Mouse (Mus musculus) lung, postnatal 0 days (tissue): Measurements from ENCODE around the gene Ndufb4. TPM values are rescaled to one million over a fixed set of nuclear protein-coding genes. Genes with fewer than 3 reads are reported as not detected.
"Not testable (repeated sequence)": the region's sequence is repeated elsewhere in the genome, so short reads cannot be mapped to it uniquely, and the experiment has no call there.

ENCODE experiments used
- ATAC-seq: fragments of 200-750 bp; cut with Nextera tagmentation; 2 replicates; pipeline ENCODE4 v1.8.0; 2017; ENCODE audit warnings: moderate library complexity
- DNase-seq: peaks from one replicate; pipeline ENCODE4 v3.0.0-alpha.2; 2016; ENCODE audit warnings: low spot score
- H3K27ac ChIP-seq: fragments of 300-500 bp; sonication (generic); 2 replicates; pipeline ENCODE4 v1.5.1; 2014; ENCODE audit warnings: antibody characterized with exemption, mild to moderate bottlenecking, low read length, mixed read lengths
- H3K27me3 ChIP-seq: fragments of 300-500 bp; sonication (generic); replicated peaks from 2 replicates; pipeline ENCODE4 v1.6.1; 2014; ENCODE audit warnings: low read length, mixed read lengths; ENCODE audit not compliant: insufficient read depth
- H3K36me3 ChIP-seq: fragments of 300-500 bp; sonication (generic); 2 replicates; pipeline ENCODE4 v1.6.1; 2014; ENCODE audit warnings: low read length, mixed read lengths; ENCODE audit not compliant: insufficient read depth
- H3K4me1 ChIP-seq: fragments of 300-500 bp; sonication (generic); 2 replicates; pipeline ENCODE4 v1.6.1; 2014; ENCODE audit warnings: antibody characterized with exemption, low read depth, low read length, mixed read lengths; ENCODE audit not compliant: insufficient read depth
- H3K4me2 ChIP-seq: fragments of 300-500 bp; sonication (generic); replicated peaks from 2 replicates; pipeline ENCODE4 v1.6.1; 2014; ENCODE audit warnings: low read depth, mild to moderate bottlenecking, low read length, moderate library complexity, mixed read lengths
- H3K4me3 ChIP-seq: fragments of 300-500 bp; sonication (generic); 2 replicates; pipeline ENCODE4 v1.5.1; 2014; ENCODE audit warnings: low read depth, low read length
- H3K9ac ChIP-seq: fragments of 300-500 bp; sonication (generic); replicated peaks from 2 replicates; pipeline ENCODE4 v1.6.1; 2014; ENCODE audit warnings: low read depth, mild to moderate bottlenecking
- H3K9me3 ChIP-seq: fragments of 300-500 bp; sonication (generic); 2 replicates; pipeline ENCODE4 v1.6.1; 2016; ENCODE audit warnings: low read length, mixed read lengths
- CTCF ChIP-seq: IDR thresholded peaks from 2 replicates; pipeline ENCODE4 v1.5.1; 2016; ENCODE audit warnings: antibody characterized with exemption, mild to moderate bottlenecking
- EP300 ChIP-seq: IDR thresholded peaks from 2 replicates; pipeline ENCODE4 v1.6.1; 2016; ENCODE audit warnings: antibody characterized with exemption, mild to moderate bottlenecking, control low read depth
- WGBS: fragments of 180-500 bp; shearing (Covaris S2); extraction: QIAGEN DNeasy Blood & Tissue Kit; methylation state at CpG from one replicate; pipeline ENCODE4 v1.1.7; 2014; 5-methylcytosine and 5-hydroxymethylcytosine counted together
- polyA plus RNA-seq: library from polyadenylated mRNA; unstranded; fragments of >200 nt; fragmentation: Nextera tagmentation; extraction: Ambion mirVana; gene quantifications from 2 replicates; pipeline ENCODE4 v1.2.1, GENCODE M21; 2015

Ndufb4 gene
- polyA plus RNA-seq, 1 experiment from 2014 or later, result 70.3 TPM

DNA sequence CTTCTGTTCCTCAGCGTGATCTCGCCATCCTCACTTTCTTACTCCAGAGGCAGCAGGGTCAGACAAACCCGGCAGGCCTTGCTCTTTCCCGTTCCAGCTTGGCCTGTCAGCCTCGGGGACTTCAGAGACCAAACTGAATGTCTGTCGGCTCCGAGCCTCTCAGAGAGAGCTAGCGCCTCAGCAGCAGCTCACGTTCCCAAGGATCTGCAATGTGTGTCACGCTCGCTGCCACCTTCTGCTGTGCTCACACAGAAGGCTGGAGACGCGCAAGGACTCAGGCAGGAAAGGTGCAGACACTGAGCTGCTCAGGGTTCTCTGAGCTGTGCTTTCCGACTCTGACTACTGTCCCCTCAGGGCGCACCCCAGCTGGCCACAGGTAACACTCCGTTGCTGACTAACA, 7.2 kb downstream of the Ndufb4 start:
- WGBS, result 89% methylated on average over 16 of the region's 16 CpGs
- no peak overlapping the region for H3K9ac ChIP-seq
- ATAC-seq, result no peak
- H3K4me3 ChIP-seq, result no peak overlapping the region
- TF ChIP-seq CTCF, result no peak
- no peak for TF ChIP-seq EP300
- H3K4me2 ChIP-seq, result no peak overlapping the region
- no peaks in the 10 kb centered on the region for H3K27me3 ChIP-seq
- no peaks in the 10 kb centered on the region for H3K9me3 ChIP-seq
- H3K36me3 ChIP-seq, result peaks cover 25% of the 10 kb centered on the region
- H3K27ac ChIP-seq, result no peak overlapping the region
- no peak for DNase-seq
- 0 out of 2 replicates have a peak, but pooled peaks cover 3% of the 10 kb centered on the region for H3K4me1 ChIP-seq

DNA sequence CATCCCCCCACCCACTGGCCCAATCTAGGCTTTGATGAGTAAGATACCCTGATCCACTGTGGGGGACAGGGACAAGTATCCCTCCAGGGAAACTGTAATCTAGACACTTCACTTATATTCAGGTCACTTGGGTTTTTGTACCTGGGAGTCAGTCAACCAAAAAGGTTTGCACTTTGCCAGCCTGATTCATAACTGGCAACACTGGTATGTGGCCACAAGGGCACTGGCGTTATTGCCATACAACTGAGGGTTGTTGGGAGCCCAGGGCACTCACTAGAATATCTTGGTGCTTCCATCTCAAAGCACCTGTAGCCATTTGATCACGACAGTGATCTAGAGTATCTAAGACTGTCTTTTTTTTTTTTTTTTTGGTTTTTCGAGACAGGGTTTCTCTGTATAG, 8.5 kb downstream of the Ndufb4 start:
- Histone ChIP-seq H3K4me1 (no peaks in the 10 kb centered on the region), H3K27ac (no peak overlapping the region), H3K27me3 (no peaks in the 10 kb centered on the region), H3K9ac (no peak overlapping the region), H3K36me3 (peaks cover 25% of the 10 kb centered on the region), H3K9me3 (no peaks in the 10 kb centered on the region), H3K4me3 (no peak overlapping the region), H3K4me2 (no peak overlapping the region)
- TF ChIP-seq EP300 (no peak), CTCF (no peak)
- DNase-seq (no peak), ATAC-seq (no peak)
- 78% methylated on average over 3 of the region's 3 CpGs for WGBS

- Histone ChIP-seq H3K9ac (no peak overlapping the region), H3K4me3 (no peak overlapping the region), H3K9me3 (no peaks in the 10 kb centered on the region), H3K27me3 (no peaks in the 10 kb centered on the region), H3K4me2 (no peak overlapping the region), H3K36me3 (peaks cover 25% of the 10 kb centered on the region), H3K27ac (no peak overlapping the region), H3K4me1 (no peaks in the 10 kb centered on the region)
- TF ChIP-seq CTCF (no peak), EP300 (no peak)
- 88% methylated on average over 8 of the region's 8 CpGs for WGBS
- DNase-seq, result no peak
- no peak for ATAC-seq
Measured at GRCm38 (mm10) chr16:37645211-37645610, 9.0 kb downstream of the Ndufb4 start.

- H3K4me3 ChIP-seq, result no peak overlapping the region
- WGBS, result 93% methylated on average over 5 of the region's 5 CpGs
- H3K4me2 ChIP-seq, result no peak overlapping the region
- TF ChIP-seq EP300, result no peak
- no peak for TF ChIP-seq CTCF
- no peaks in the 10 kb centered on the region for H3K27me3 ChIP-seq
- no peaks in the 10 kb centered on the region for H3K4me1 ChIP-seq
- DNase-seq, result no peak
- no peak overlapping the region for H3K27ac ChIP-seq
- peaks cover 25% of the 10 kb centered on the region for H3K36me3 ChIP-seq
- no peak overlapping the region for H3K9ac ChIP-seq
- no peaks in the 10 kb centered on the region for H3K9me3 ChIP-seq
- no peak for ATAC-seq
Measured at GRCm38 (mm10) chr16:37644486-37644885, 9.8 kb downstream of the Ndufb4 start.

DNA sequence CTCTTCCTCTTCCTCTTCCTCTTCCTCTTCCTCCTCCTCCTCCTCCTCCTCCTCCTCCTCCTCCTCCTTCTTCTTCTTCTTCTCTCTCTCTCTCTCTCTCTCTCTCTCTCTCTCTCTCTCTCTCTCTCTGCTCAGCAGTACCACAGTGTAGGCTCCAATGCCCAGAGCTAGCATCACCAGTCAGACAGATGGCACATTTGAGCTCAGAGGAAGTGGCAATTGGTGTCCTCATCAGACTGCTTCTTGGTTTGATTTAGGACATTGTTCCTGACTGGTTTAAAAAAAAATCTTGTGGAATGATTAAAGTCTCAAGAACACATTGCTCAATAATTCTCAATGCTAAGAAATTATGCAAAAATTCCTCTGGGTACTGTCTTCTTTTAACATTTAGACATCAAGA, 13.7 kb downstream of the Ndufb4 start:
- H3K9me3 ChIP-seq, ATAC-seq, H3K4me2 ChIP-seq, H3K9ac ChIP-seq, H3K27me3 ChIP-seq, H3K4me3 ChIP-seq, H3K36me3 ChIP-seq, H3K27ac ChIP-seq, DNase-seq, H3K4me1 ChIP-seq: not testable (repeated sequence)

- TF ChIP-seq EP300, result no peak
- no peak for TF ChIP-seq CTCF
- H3K9me3 ChIP-seq, result no peaks in the 10 kb centered on the region
- H3K27ac ChIP-seq, result no peak overlapping the region
- H3K9ac ChIP-seq, result no peak overlapping the region
- H3K4me3 ChIP-seq, result no peak overlapping the region
- DNase-seq (no peak), ATAC-seq (no peak)
- H3K36me3 ChIP-seq, result no peaks in the 10 kb centered on the region
- no peaks in the 10 kb centered on the region for H3K27me3 ChIP-seq
- no peaks in the 10 kb centered on the region for H3K4me1 ChIP-seq
- no peak overlapping the region for H3K4me2 ChIP-seq
Measured at GRCm38 (mm10) chr16:37637802-37638201, 16.5 kb downstream of the Ndufb4 start.

GRCm38 (mm10) chr16:37636107-37636506, 18.1 kb downstream of the Ndufb4 start:
- Histone ChIP-seq H3K4me3 (no peak overlapping the region), H3K9ac (no peak overlapping the region), H3K9me3 (no peaks in the 10 kb centered on the region), H3K27me3 (no peaks in the 10 kb centered on the region), H3K4me2 (no peak overlapping the region), H3K27ac (no peak overlapping the region), H3K4me1 (no peaks in the 10 kb centered on the region), H3K36me3 (no peaks in the 10 kb centered on the region)
- TF ChIP-seq EP300 (no peak), CTCF (peak; percentile 46)
- ATAC-seq, result no peak; the same call in 1 of the 2 replicates
- DNase-seq, result no peak
- 49% methylated on average over 6 of the region's 6 CpGs for WGBS
